Mouse (Mus musculus) G1E (cell line): Measurements from ENCODE around the gene Dscaml1. TPM values are rescaled to one million over a fixed set of nuclear protein-coding genes. Genes with fewer than 3 reads are reported as not detected.

ENCODE experiments used
- ATAC-seq: 2 replicates; pipeline ENCODE4 v1.8.0; 2016; ENCODE audit warnings: mild to moderate bottlenecking; ENCODE audit not compliant: insufficient number of reproducible peaks, poor library complexity, low FRiP score, severe bottlenecking; ENCODE audit errors: extremely low read depth
- DNase-seq: peaks from one replicate; pipeline ENCODE4 v3.0.0; 2012; ENCODE audit warnings: low spot score
- H3K27me3 ChIP-seq: 2 replicates; pipeline ENCODE4 v1.6.1; 2012; ENCODE audit warnings: mild to moderate bottlenecking, low read length, inconsistent platforms; ENCODE audit not compliant: insufficient read depth
- H3K36me3 ChIP-seq: replicated peaks from 2 replicates; pipeline ENCODE3; 2012; ENCODE audit warnings: mild to moderate bottlenecking, inconsistent platforms
- H3K4me1 ChIP-seq: 2 replicates; pipeline ENCODE4 v1.6.1; 2012; ENCODE audit warnings: low read depth, low read length, inconsistent platforms, mixed read lengths; ENCODE audit not compliant: insufficient read depth
- H3K4me3 ChIP-seq: 2 replicates; pipeline ENCODE4 v1.5.1; 2012; ENCODE audit warnings: low read depth, mild to moderate bottlenecking, inconsistent platforms, low read length, moderate library complexity, mixed read lengths
- H3K9me3 ChIP-seq: replicated peaks from 2 replicates; pipeline ENCODE4 v1.6.1; 2012; ENCODE audit warnings: inconsistent platforms
- CTCF ChIP-seq: IDR thresholded peaks from 2 replicates; pipeline ENCODE4 v1.5.1; 2012; ENCODE audit warnings: low read depth, low read length, inconsistent platforms, mixed read lengths
- GATA1 ChIP-seq: IDR thresholded peaks from 2 replicates; pipeline ENCODE4 v1.6.1; 2012; ENCODE audit warnings: borderline replicate concordance, low read length, inconsistent platforms, mixed read lengths
- GATA2 ChIP-seq: IDR thresholded peaks from 2 replicates; pipeline ENCODE4 v1.6.1; 2012; ENCODE audit warnings: low read depth, low read length, inconsistent platforms, borderline replicate concordance
- POLR2AphosphoS5 ChIP-seq: IDR thresholded peaks from 2 replicates; pipeline ENCODE4 v1.6.1; 2012; ENCODE audit warnings: low read depth, low read length, inconsistent platforms; ENCODE audit not compliant: insufficient replicate concordance
- TAL1 ChIP-seq: conservative IDR thresholded peaks from 2 replicates; pipeline ENCODE4 v1.6.1; 2012; ENCODE audit warnings: low read depth, low read length, inconsistent platforms, mixed read lengths
- polyA plus RNA-seq: library from polyadenylated mRNA; stranded (reverse); fragments of >175 nt; gene quantifications from 2 replicates; pipeline ENCODE4 v1.2.3, GENCODE M21; 2012
- total RNA-seq, 2 experiments: library from RNA; stranded (forward) in 1 of 2; stranded (reverse) in 1 of 2; fragments of 200-1000 nt in 1 of 2; fragments of >200 nt in 1 of 2; fragmentation: Nextera tagmentation in 1 of 2; gene quantifications; 2 replicates each; pipeline ENCODE4 v1.2.3; 2014 to 2017

The Dscaml1 gene
- total and polyA plus RNA-seq, 3 experiments, result 0.22 TPM; not detected in 2

GRCm38 (mm10) chr9:45539265-45540044, 113.0 kb downstream of the Dscaml1 start:
- no peaks in the 10 kb centered on the region for H3K36me3 ChIP-seq
- ATAC-seq (no peak), DNase-seq (no peak)
- no peaks in the 10 kb centered on the region for H3K27me3 ChIP-seq
- H3K9me3 ChIP-seq, result no peaks in the 10 kb centered on the region
- no peak for TF ChIP-seq GATA1
- TF ChIP-seq CTCF, result no peak
- TF ChIP-seq TAL1, result no peak
- no peak for TF ChIP-seq POLR2AphosphoS5
- TF ChIP-seq GATA2, result no peak
- no peaks in the 10 kb centered on the region for H3K4me1 ChIP-seq
- H3K4me3 ChIP-seq, result no peak overlapping the region

GRCm38 (mm10) chr9:45546024-45546638, 119.7 kb downstream of the Dscaml1 start:
- TF ChIP-seq TAL1, result no peak
- Histone ChIP-seq H3K4me1 (no peaks in the 10 kb centered on the region), H3K27me3 (peaks cover 2% of the 10 kb centered on the region; the same call in 1 of the 2 replicates), H3K36me3 (no peaks in the 10 kb centered on the region), H3K9me3 (no peaks in the 10 kb centered on the region), H3K4me3 (no peak overlapping the region)
- DNase-seq (no peak), ATAC-seq (no peak)

GRCm38 (mm10) chr9:45546902-45547578, 120.6 kb downstream of the Dscaml1 start:
- Histone ChIP-seq H3K4me1 (no peaks in the 10 kb centered on the region), H3K36me3 (no peaks in the 10 kb centered on the region), H3K27me3 (peaks cover 2% of the 10 kb centered on the region; the same call in 1 of the 2 replicates), H3K4me3 (no peak overlapping the region), H3K9me3 (no peaks in the 10 kb centered on the region)
- ATAC-seq (no peak), DNase-seq (no peak)
- TF ChIP-seq POLR2AphosphoS5, result no peak
- TF ChIP-seq GATA2, result no peak
- TF ChIP-seq CTCF, result no peak
- TF ChIP-seq TAL1, result no peak
- TF ChIP-seq GATA1, result no peak

- H3K27me3 ChIP-seq, result peaks cover 2% of the 10 kb centered on the region; the same call in 1 of the 2 replicates
- DNase-seq (no peak), ATAC-seq (no peak)
- TF ChIP-seq GATA2, result no peak
- TF ChIP-seq POLR2AphosphoS5, result no peak
- TF ChIP-seq CTCF, result no peak
- TF ChIP-seq TAL1, result no peak
- no peak for TF ChIP-seq GATA1
- H3K9me3 ChIP-seq, result no peaks in the 10 kb centered on the region
- no peaks in the 10 kb centered on the region for H3K4me1 ChIP-seq
- no peaks in the 10 kb centered on the region for H3K36me3 ChIP-seq
- H3K4me3 ChIP-seq, result no peak overlapping the region
Measured at GRCm38 (mm10) chr9:45549796-45550195, 123.4 kb downstream of the Dscaml1 start.

GRCm38 (mm10) chr9:45550210-45550609, 123.8 kb downstream of the Dscaml1 start:
- no peak for ATAC-seq
- peaks cover 2% of the 10 kb centered on the region; the same call in 1 of the 2 replicates for H3K27me3 ChIP-seq
- no peaks in the 10 kb centered on the region for H3K4me1 ChIP-seq
- H3K9me3 ChIP-seq, result no peaks in the 10 kb centered on the region
- H3K4me3 ChIP-seq, result no peak overlapping the region
- H3K36me3 ChIP-seq, result no peaks in the 10 kb centered on the region
- no peak for DNase-seq
- no peak for TF ChIP-seq TAL1
- TF ChIP-seq CTCF, result no peak
- TF ChIP-seq POLR2AphosphoS5, result no peak

- TF ChIP-seq POLR2AphosphoS5 (no peak), GATA2 (no peak), GATA1 (no peak), TAL1 (no peak), CTCF (no peak)
- H3K27me3 ChIP-seq, result peaks cover 2% of the 10 kb centered on the region; the same call in 1 of the 2 replicates
- ATAC-seq, result no peak
- H3K9me3 ChIP-seq, result no peaks in the 10 kb centered on the region
- H3K36me3 ChIP-seq, result no peaks in the 10 kb centered on the region
- no peak for DNase-seq
- no peaks in the 10 kb centered on the region for H3K4me1 ChIP-seq
- no peak overlapping the region for H3K4me3 ChIP-seq
Measured at GRCm38 (mm10) chr9:45550662-45551061, 124.2 kb downstream of the Dscaml1 start.
